Mouse (Mus musculus) liver, embryonic 15.5 days (tissue): ENCODE data around the gene Slc8a1. TPM values are rescaled to one million over a fixed set of nuclear protein-coding genes. Genes with fewer than 3 reads are reported as not detected.

Experiments used
- ATAC-seq: fragments of 200-750 bp; cut with Nextera tagmentation; 2 replicates; pipeline ENCODE4 v1.8.0; 2017; ENCODE audit warnings: moderate number of reproducible peaks, mild to moderate bottlenecking, moderate library complexity; ENCODE audit not compliant: insufficient read depth
- H3K27ac ChIP-seq: fragments of 300-500 bp; sonication (generic); replicated peaks from 2 replicates; pipeline ENCODE4 v1.5.1; 2015; ENCODE audit warnings: mild to moderate bottlenecking, inconsistent platforms
- H3K27me3 ChIP-seq: fragments of 300-500 bp; sonication (generic); 2 replicates; pipeline ENCODE4 v1.6.1; 2015; ENCODE audit warnings: mild to moderate bottlenecking, inconsistent platforms
- H3K36me3 ChIP-seq: fragments of 300-500 bp; sonication (generic); replicated peaks from 2 replicates; pipeline ENCODE4 v1.6.1; 2015; ENCODE audit warnings: moderate library complexity, mild to moderate bottlenecking, inconsistent platforms
- H3K4me1 ChIP-seq: fragments of 300-500 bp; sonication (generic); replicated peaks from 2 replicates; pipeline ENCODE4 v1.6.1; 2015; ENCODE audit warnings: inconsistent platforms
- H3K4me2 ChIP-seq: fragments of 300-500 bp; sonication (generic); 2 replicates; pipeline ENCODE4 v1.6.1; 2015; ENCODE audit warnings: moderate library complexity, mild to moderate bottlenecking, inconsistent platforms
- H3K4me3 ChIP-seq: fragments of 300-500 bp; sonication (generic); replicated peaks from 2 replicates; pipeline ENCODE4 v1.5.1; 2015; ENCODE audit warnings: mild to moderate bottlenecking, inconsistent platforms
- H3K9ac ChIP-seq: fragments of 300-500 bp; sonication (generic); 2 replicates; pipeline ENCODE4 v1.6.1; 2015; ENCODE audit warnings: moderate library complexity, mild to moderate bottlenecking, inconsistent platforms
- H3K9me3 ChIP-seq: fragments of 300-500 bp; sonication (generic); replicated peaks from 2 replicates; pipeline ENCODE4 v1.6.1; 2016; ENCODE audit warnings: inconsistent platforms
- WGBS: fragments of 180-500 bp; shearing (Covaris S2); methylation state at CpG from one replicate; pipeline ENCODE4 v1.1.7; 2015; ENCODE audit warnings: mixed read lengths; ENCODE audit not compliant: insufficient replicate concordance; 5-methylcytosine and 5-hydroxymethylcytosine counted together
- polyA plus RNA-seq: library from polyadenylated mRNA; unstranded; fragments of >200 nt; fragmentation: Nextera tagmentation; extraction: Ambion mirVana; gene quantifications from 2 replicates; pipeline ENCODE4 v1.2.1, GENCODE M21; 2015

Slc8a1 gene
- polyA plus RNA-seq, 1 experiment from 2014 or later: 0.54 TPM

DNA sequence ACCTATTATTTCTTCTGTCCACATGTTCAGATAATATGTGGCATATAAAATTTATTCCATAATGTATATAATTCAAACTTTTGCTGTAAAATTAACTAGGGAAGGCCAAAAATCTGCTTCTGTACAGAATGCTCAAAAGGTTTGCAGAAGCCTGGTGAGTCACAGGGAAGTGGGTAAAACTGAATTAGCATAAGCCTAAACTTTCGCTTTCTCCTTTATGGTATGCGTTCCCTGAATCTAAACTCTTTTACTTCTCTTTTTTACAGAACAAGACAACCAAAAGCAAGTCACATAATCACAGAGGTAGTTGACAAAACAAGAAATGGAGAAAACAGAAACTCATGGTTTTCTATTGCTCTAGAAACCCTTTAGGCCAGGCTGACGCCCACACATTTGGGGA is 202.1 kb downstream of the Slc8a1 start:
- no peak for ATAC-seq

DNA sequence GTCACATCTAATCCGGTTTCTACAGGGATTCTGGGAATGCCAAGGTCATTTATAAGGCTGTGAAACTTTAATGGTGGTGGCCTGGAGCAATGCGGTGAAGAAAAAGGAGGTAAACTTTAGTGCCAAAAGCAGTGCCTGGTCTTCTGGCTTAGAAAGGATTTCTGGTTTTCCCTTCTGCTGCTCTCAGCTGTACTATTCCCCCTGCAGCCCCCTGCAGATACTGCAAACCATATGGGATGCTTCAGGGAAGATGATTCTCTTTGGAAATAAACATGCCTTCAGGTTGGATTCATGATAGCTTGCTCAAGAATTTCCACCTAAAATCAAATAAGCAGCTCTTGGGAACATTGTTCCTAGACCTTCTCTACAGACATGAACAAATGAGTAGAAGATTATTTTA is 208.3 kb downstream of the Slc8a1 start:
- no peaks in the 10 kb centered on the region for H3K27me3 ChIP-seq
- no peak overlapping the region for H3K27ac ChIP-seq
- H3K9me3 ChIP-seq: no peaks in the 10 kb centered on the region
- 65% methylated on average over 2 of the region's 2 CpGs for WGBS
- H3K4me2 ChIP-seq: no peak overlapping the region
- no peaks in the 10 kb centered on the region for H3K36me3 ChIP-seq
- no peak overlapping the region for H3K4me3 ChIP-seq
- H3K4me1 ChIP-seq: no peaks in the 10 kb centered on the region
- no peak overlapping the region for H3K9ac ChIP-seq
- no peak for ATAC-seq

More for the DNA sequence above, 202.1 kb downstream of the Slc8a1 start:
- 55% methylated on average over 3 of the region's 3 CpGs for WGBS
- H3K36me3 ChIP-seq: no peaks in the 10 kb centered on the region
- no peak overlapping the region for H3K4me2 ChIP-seq
- no peaks in the 10 kb centered on the region for H3K9me3 ChIP-seq
- no peaks in the 10 kb centered on the region for H3K4me1 ChIP-seq
- no peak overlapping the region for H3K9ac ChIP-seq
- no peaks in the 10 kb centered on the region for H3K27me3 ChIP-seq
- H3K4me3 ChIP-seq: no peak overlapping the region
- H3K27ac ChIP-seq: no peak overlapping the region

DNA sequence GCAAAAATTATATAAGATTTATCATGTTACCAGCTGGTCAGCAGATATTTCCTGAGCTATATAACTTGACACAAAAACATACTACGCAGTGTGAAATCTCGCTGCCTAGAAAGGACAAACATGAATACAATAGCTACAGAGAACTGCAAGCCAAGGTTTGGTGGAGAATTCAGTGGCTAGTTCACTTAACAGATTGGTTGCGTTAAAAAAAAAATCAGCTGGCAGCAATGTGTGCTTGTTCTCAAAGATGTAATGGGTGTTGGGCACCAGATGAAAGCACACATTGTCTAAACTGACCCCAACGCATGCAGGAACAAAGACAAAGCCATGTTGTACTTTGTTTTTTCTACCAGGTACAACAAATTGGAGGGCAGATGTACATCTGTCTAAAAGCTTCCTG is 209.2 kb downstream of the Slc8a1 start:
- H3K36me3 ChIP-seq: no peaks in the 10 kb centered on the region
- ATAC-seq: no peak

DNA sequence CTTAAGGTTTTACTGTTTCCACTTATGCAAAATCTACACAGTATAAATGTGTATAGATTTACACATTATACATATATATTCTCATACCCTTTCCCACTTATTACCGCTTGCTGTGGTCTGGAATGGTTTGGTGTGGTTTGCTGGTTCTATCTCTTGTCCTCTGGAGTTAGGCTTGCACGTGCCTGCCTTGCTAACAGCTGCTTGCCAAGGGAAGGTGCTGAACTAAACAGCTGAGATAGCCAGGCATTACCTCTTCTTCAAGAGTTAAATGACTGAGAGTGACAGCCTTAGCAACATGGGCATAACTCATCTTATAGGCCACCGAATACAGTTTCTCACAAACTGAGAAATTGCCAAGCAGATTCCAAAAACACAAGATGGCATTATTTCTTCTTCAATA is 211.7 kb downstream of the Slc8a1 start:
- WGBS: 71% methylated on average over 3 of the region's 3 CpGs

More for the DNA sequence above, 209.2 kb downstream of the Slc8a1 start:
- Histone ChIP-seq H3K9me3 (no peaks in the 10 kb centered on the region), H3K9ac (no peak overlapping the region), H3K4me1 (no peaks in the 10 kb centered on the region), H3K4me2 (no peak overlapping the region), H3K4me3 (no peak overlapping the region), H3K27ac (no peak overlapping the region), H3K27me3 (no peaks in the 10 kb centered on the region)
- WGBS: 74% methylated on average over 4 of the region's 4 CpGs

DNA sequence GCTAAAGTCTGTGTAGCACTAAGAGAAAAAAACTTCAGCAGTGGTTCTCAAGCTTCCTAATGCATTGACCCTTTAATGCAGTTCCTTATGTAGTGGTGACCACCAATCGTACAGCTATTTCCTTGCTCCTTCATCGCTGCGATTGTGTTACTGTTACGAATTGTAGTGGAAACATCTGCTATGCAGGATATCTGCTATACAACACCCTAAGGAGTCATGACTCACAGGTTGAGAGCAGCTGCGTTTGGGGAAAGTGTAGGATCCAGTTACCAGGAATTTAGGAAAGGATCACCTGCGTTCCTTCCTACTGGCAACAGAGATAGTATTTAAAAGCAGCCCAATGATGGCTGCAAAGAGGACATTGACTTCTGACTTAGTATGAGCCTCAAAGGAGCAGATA is 213.4 kb downstream of the Slc8a1 start:
- Histone ChIP-seq H3K36me3 (no peaks in the 10 kb centered on the region), H3K4me3 (no peak overlapping the region), H3K9me3 (no peaks in the 10 kb centered on the region), H3K9ac (no peak overlapping the region), H3K4me2 (no peak overlapping the region), H3K27ac (no peak overlapping the region), H3K27me3 (no peaks in the 10 kb centered on the region), H3K4me1 (no peaks in the 10 kb centered on the region)
- ATAC-seq: no peak
- WGBS: 58% methylated on average over 6 of the region's 6 CpGs

More for the DNA sequence above, 211.7 kb downstream of the Slc8a1 start:
- no peaks in the 10 kb centered on the region for H3K36me3 ChIP-seq
- no peaks in the 10 kb centered on the region for H3K9me3 ChIP-seq
- no peak overlapping the region for H3K4me3 ChIP-seq
- no peak overlapping the region for H3K4me2 ChIP-seq
- H3K4me1 ChIP-seq: no peaks in the 10 kb centered on the region
- H3K27me3 ChIP-seq: no peaks in the 10 kb centered on the region
- H3K9ac ChIP-seq: no peak overlapping the region
- no peak overlapping the region for H3K27ac ChIP-seq
- no peak for ATAC-seq

DNA sequence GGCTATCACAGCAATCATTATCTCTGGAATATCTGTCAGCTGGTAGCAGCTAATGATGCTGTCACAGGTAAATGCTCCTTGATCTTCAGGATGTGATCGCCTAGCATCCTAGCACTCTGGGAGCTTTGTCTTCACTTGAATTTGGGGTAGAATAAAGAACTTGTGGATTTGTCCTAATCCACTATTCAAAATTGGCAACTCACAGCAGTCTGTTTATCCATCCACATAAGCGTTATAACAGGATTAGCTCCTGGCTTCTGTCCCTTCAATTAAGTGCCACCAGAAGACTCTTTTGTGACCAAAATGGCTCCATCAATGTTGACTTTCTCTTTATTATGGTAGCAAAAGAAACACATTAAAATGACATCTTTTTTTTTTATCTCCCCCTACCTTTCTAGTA is 214.2 kb downstream of the Slc8a1 start:
- no peaks in the 10 kb centered on the region for H3K9me3 ChIP-seq
- no peak overlapping the region for H3K4me2 ChIP-seq
- no peak overlapping the region for H3K4me3 ChIP-seq
- WGBS: 66% methylated on average over 2 of the region's 2 CpGs
- no peak overlapping the region for H3K9ac ChIP-seq
- no peaks in the 10 kb centered on the region for H3K4me1 ChIP-seq
- ATAC-seq: no peak
- no peak overlapping the region for H3K27ac ChIP-seq
- no peaks in the 10 kb centered on the region for H3K27me3 ChIP-seq
- no peaks in the 10 kb centered on the region for H3K36me3 ChIP-seq

DNA sequence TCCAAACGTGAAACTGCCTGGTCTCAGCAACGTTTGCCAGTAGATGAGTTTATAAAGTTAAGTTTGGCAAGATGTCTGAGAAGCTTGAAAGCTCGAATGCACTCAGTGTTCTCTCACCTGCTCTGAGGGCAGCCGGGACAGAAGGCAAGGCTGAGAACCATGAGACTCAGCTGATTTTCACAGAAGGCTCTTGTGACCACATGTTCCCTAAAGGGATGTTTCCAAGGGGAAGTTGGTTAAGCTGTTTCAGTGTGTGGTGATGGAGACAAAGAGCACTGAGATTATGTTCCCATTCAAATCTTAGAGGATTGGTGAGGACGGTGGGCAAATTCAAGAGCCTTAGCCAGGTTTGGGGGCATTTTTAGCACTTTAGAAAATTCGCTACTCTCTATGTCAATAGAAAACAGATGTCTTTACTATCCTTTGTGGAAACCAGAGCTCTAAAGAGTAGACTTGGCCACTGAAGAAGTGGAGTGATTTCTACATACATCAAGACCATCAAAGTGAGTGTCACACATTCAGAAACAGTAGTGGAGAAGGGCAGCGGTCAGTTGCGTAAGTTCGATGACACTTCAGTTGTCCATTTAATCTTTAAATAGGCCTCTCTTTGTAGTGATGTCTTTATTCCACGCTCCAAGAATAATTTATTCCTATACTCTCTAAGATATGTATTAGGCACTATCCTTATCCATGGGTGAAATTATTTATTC is 219.7 kb downstream of the Slc8a1 start:
- ATAC-seq: no peak
- no peak overlapping the region for H3K27ac ChIP-seq
- H3K4me1 ChIP-seq: no peaks in the 10 kb centered on the region
- H3K4me2 ChIP-seq: no peak overlapping the region
- 62% methylated on average over 10 of the region's 10 CpGs for WGBS
- H3K4me3 ChIP-seq: no peak overlapping the region
- no peaks in the 10 kb centered on the region for H3K36me3 ChIP-seq
- no peaks in the 10 kb centered on the region for H3K9me3 ChIP-seq
- H3K9ac ChIP-seq: no peak overlapping the region
- no peaks in the 10 kb centered on the region for H3K27me3 ChIP-seq

DNA sequence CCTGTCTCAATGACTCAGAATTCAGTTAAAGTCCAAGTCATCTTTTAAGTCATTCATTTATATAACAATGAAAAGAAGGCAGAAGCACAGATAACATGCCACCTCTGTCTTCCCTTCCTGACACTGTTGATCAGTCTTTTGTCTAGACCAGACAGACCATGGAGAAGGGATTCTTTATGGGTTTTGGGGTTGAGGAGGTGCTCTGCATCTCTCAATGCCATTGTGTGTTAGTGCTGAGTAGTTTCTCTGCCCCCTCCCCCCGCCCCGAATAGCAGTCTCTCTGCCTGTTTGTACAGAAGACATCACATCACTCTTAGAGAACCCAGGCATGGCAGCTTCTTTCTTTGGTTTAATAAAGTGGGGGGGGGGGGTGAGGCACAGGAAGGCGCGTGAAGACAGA is 222.0 kb downstream of the Slc8a1 start:
- Histone ChIP-seq H3K4me2 (no peak overlapping the region), H3K27ac (no peak overlapping the region), H3K9me3 (no peaks in the 10 kb centered on the region), H3K9ac (no peak overlapping the region), H3K36me3 (no peaks in the 10 kb centered on the region), H3K4me3 (no peak overlapping the region), H3K4me1 (no peaks in the 10 kb centered on the region), H3K27me3 (no peaks in the 10 kb centered on the region)
- WGBS: 70% methylated on average over 4 of the region's 4 CpGs
- ATAC-seq: no peak

DNA sequence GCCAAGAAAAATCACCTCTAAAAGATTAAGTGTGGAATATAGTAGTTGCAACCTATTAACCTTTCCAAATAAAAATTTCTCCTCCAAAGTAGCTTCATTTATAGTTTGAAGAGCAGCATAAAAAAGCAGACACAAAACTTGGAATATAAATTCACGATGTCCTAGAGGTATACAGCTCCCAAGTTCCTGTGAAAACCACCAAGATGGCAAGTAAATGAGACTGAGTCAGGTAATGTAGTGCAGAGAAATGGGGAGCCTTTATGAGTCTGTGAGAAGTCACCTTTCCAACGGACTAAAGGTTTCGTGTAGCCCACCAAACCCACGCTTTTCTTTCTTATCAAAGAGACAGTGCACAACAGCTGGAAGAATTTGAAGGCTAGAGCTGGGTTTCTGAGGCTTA is 224.2 kb downstream of the Slc8a1 start:
- H3K27me3 ChIP-seq: no peaks in the 10 kb centered on the region
- no peak overlapping the region for H3K27ac ChIP-seq
- no peaks in the 10 kb centered on the region for H3K36me3 ChIP-seq
- no peak overlapping the region for H3K9ac ChIP-seq
- H3K4me1 ChIP-seq: no peaks in the 10 kb centered on the region
- no peak for ATAC-seq
- H3K4me3 ChIP-seq: no peak overlapping the region
- H3K4me2 ChIP-seq: no peak overlapping the region
- WGBS: 50% methylated on average over 4 of the region's 4 CpGs
- no peaks in the 10 kb centered on the region for H3K9me3 ChIP-seq

DNA sequence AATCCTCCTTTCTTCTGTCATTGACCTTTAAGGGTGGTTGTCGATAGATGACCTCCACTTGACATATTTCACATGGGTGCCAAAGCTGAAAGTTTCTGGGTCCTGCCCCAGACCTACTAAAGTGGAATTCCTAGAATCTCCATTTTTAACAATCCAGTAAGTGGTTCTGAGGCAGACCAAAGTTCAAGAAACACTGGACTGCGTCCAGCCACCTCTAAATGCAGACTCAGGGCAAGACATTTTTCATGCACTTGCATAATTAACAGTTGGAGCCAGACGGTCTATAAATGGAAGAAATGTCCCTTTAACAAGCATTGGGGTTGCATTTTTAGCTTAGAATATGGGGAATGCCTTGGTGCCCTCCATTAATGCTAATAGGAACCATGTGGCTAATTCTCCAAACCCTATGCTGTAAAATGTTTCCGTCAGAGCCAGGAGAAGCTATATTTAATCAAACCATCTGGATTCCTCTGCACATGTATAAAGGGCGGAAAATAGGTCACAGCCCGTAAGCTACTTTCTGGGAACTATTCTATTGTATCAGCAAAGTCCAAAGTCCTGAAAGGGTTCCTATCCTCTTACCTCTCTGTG is 224.7 kb downstream of the Slc8a1 start:
- ATAC-seq: no peak
- no peaks in the 10 kb centered on the region for H3K9me3 ChIP-seq
- H3K4me2 ChIP-seq: no peak overlapping the region
- H3K27ac ChIP-seq: no peak overlapping the region
- no peak overlapping the region for H3K9ac ChIP-seq
- H3K4me1 ChIP-seq: no peaks in the 10 kb centered on the region
- H3K4me3 ChIP-seq: no peak overlapping the region
- no peaks in the 10 kb centered on the region for H3K27me3 ChIP-seq
- WGBS: 67% methylated on average over 6 of the region's 6 CpGs
- H3K36me3 ChIP-seq: no peaks in the 10 kb centered on the region

DNA sequence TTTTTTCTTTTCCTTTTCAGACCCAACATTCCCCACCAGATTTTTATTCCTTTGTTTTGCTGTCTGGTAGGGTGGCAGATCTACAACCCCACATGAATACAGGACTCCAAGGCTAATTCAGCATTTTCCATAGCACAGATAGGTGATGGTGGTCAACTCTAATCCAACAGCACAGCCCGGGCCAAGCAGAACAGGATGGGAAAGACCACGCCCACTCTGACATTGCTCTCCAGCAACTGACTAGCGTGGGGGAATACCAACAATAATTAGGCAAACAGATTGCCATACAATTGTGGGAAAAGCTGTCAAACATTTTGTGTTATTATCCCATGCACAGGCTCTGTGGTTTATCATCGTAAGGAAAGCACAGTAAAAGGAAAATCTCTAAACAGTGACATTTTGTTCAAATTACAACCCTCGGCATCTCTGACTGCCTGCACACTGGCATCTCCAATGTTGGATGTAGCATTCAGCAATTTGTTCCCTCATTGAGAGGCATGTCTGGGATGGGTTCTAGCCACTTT is 233.0 kb downstream of the Slc8a1 start:
- no peak for ATAC-seq
- WGBS: 61% methylated on average over 5 of the region's 5 CpGs

More for the DNA sequence above, 233.0 kb downstream of the Slc8a1 start:
- Histone ChIP-seq H3K4me2 (no peak overlapping the region), H3K4me3 (no peak overlapping the region), H3K9ac (no peak overlapping the region), H3K4me1 (no peaks in the 10 kb centered on the region), H3K27ac (no peak overlapping the region), H3K36me3 (no peaks in the 10 kb centered on the region), H3K27me3 (no peaks in the 10 kb centered on the region), H3K9me3 (no peaks in the 10 kb centered on the region)
